In genomic region chr9:50414796-50415340, GRCm38 (mm10) we compare ENCODE assay signal across 17 mouse cellular contexts.
A peak's percentile ranks its signal among the peaks of the same experiment; 100 is the strongest.
DNase-seq lines count a peak whose midpoint lies in the region; ATAC-seq lines count a peak whose summit lies in the region.
"Had no signal": no experiment of that assay in that cellular context is flagged by ENCODE, and none has a peak within 500 bp of the region (broad histone marks: within the 10 kb centered on the region; RNA-seq: fewer than 3 reads in every experiment).

No protein-coding gene starts in this region.

- no peak overlapping the region for H3K9ac ChIP-seq in kidney, embryonic 14.5 days (ENCODE audit: low read depth, low read length)
- H3K9ac ChIP-seq: forebrain, embryonic 13.5 days; hindbrain, embryonic 13.5 days; liver, embryonic 14.5 days had no signal

- peak; percentile 68 for DNase-seq in kidney, adult 11 months
- peak; percentile 19 for DNase-seq in ovary, postnatal 36 days (ENCODE audit: low spot score)
- no peak for DNase-seq in ovary, postnatal 14 days (ENCODE audit: low spot score)
- peak; percentile 90 for DNase-seq in adrenal gland, postnatal 36 days
- DNase-seq in kidney, postnatal 36 days: peak; percentile 80 to 84
- no peak for DNase-seq in neural tube, embryonic 10.5 days (ENCODE audit: extremely low spot score, low spot score)
- no peak for DNase-seq in layer of hippocampus, postnatal 25 days (ENCODE audit: extremely low spot score in 1 of 2, low spot score in 1 of 2)
- DNase-seq: cerebellum, adult 8-10 months; gastrocnemius, postnatal 25 days had no signal

- no peak for ATAC-seq in kidney, embryonic 14.5 days (ENCODE audit: low FRiP score, low TSS enrichment)
- ATAC-seq: forebrain, embryonic 13.5 days; Patski had no signal

- H3K27me3 ChIP-seq in kidney, embryonic 14.5 days (ENCODE audit: control insufficient read depth, insufficient read depth, low read length): no peaks in the 10 kb centered on the region
- H3K27me3 ChIP-seq: CH12.LX; forebrain, embryonic 13.5 days; hindbrain, embryonic 13.5 days had no signal

- no peak overlapping the region for H3K4me3 ChIP-seq in kidney, embryonic 14.5 days (ENCODE audit: low read length)
- H3K4me3 ChIP-seq: forebrain, embryonic 13.5 days; hindbrain, embryonic 13.5 days; layer of hippocampus, adult 2 months had no signal

- H3K36me3 ChIP-seq in kidney, embryonic 14.5 days (ENCODE audit: control insufficient read depth, insufficient read depth, low read length): no peaks in the 10 kb centered on the region
- H3K36me3 ChIP-seq: hindbrain, embryonic 13.5 days had no signal

- no peak overlapping the region for H3K27ac ChIP-seq in kidney, embryonic 14.5 days (ENCODE audit: low read depth, low read length)
- H3K27ac ChIP-seq: forebrain, embryonic 13.5 days; hindbrain, embryonic 13.5 days; layer of hippocampus, adult 2 months; liver, embryonic 14.5 days; macrophage had no signal

- H3K4me1 ChIP-seq in kidney, embryonic 14.5 days (ENCODE audit: control insufficient read depth, insufficient read depth, low read length): no peaks in the 10 kb centered on the region
- H3K4me1 ChIP-seq: forebrain, embryonic 13.5 days had no signal

- H3K4me2 ChIP-seq in kidney, embryonic 14.5 days (replicated peaks; ENCODE audit: low read depth, low read length): no peak overlapping the region
- H3K4me2 ChIP-seq: forebrain, embryonic 13.5 days; hindbrain, embryonic 13.5 days had no signal

- WGBS in kidney, embryonic 14.5 days: 45% methylated on average over 6 of the region's 6 CpGs

- no peaks in the 10 kb centered on the region for H3K9me3 ChIP-seq in kidney, embryonic 14.5 days (ENCODE audit: control insufficient read depth, low read length)
- H3K9me3 ChIP-seq: forebrain, embryonic 13.5 days; hindbrain, embryonic 13.5 days had no signal

Comparison
In these comparisons a context has a peak if more than half of its experiments do, and no peak if none do; other contexts are left out.
1. DNase-seq: peak in kidney, adult 11 months (single experiment), ovary, postnatal 36 days (single experiment), adrenal gland, postnatal 36 days (2 of 2) and kidney, postnatal 36 days (2 of 2); none in ovary, postnatal 14 days (single experiment), neural tube, embryonic 10.5 days (single experiment) and layer of hippocampus, postnatal 25 days (0 of 2).